Mouse (Mus musculus) C2C12 (cell line): ENCODE data around the gene Atp2a2. TPM values are rescaled to one million over a fixed set of nuclear protein-coding genes. Genes with fewer than 3 reads are reported as not detected.

ENCODE experiments used
- H3K27me3 ChIP-seq: one replicate; pipeline ENCODE4 v1.6.1; 2011; ENCODE audit not compliant: control insufficient read depth, insufficient read depth, insufficient read length
- H3K36me3 ChIP-seq: one replicate; pipeline ENCODE4 v1.6.1; 2011; ENCODE audit not compliant: control insufficient read depth, insufficient read depth
- H3K4me3 ChIP-seq: one replicate; pipeline ENCODE4 v1.5.1; 2011; ENCODE audit warnings: mild to moderate bottlenecking, control low read depth; ENCODE audit not compliant: poor library complexity, insufficient read depth, severe bottlenecking
- H3K79me2 ChIP-seq: one replicate; pipeline ENCODE4 v1.6.1; 2011; ENCODE audit not compliant: control insufficient read depth, insufficient read depth
- H3K79me3 ChIP-seq: one replicate; pipeline ENCODE4 v1.6.1; 2011; ENCODE audit warnings: low read depth, control low read depth
- H3ac ChIP-seq: one replicate; pipeline ENCODE3; 2011; ENCODE audit warnings: low read depth; ENCODE audit not compliant: control insufficient read depth, insufficient read length
- CEBPB ChIP-seq: IDR thresholded peaks from one replicate; pipeline ENCODE4 v1.6.1; 2011; ENCODE audit warnings: low read depth, mild to moderate bottlenecking, control low read depth, moderate library complexity
- CTCF ChIP-seq: IDR thresholded peaks from one replicate; pipeline ENCODE4 v1.5.1; 2011; ENCODE audit not compliant: control insufficient read depth, insufficient read depth, insufficient read length
- FOSL1 ChIP-seq: IDR thresholded peaks from one replicate; pipeline ENCODE4 v1.8.0; 2011; ENCODE audit warnings: mild to moderate bottlenecking, low read length; ENCODE audit not compliant: poor library complexity, insufficient read depth, severe bottlenecking
- MAX ChIP-seq: IDR thresholded peaks from one replicate; pipeline ENCODE4 v1.6.1; 2011; ENCODE audit warnings: mild to moderate bottlenecking, control low read depth
- MYOD1 ChIP-seq: IDR thresholded peaks from one replicate; pipeline ENCODE4 v1.6.1; 2011; ENCODE audit warnings: low read depth; ENCODE audit not compliant: control insufficient read depth, insufficient read length
- MYOG ChIP-seq: IDR thresholded peaks from one replicate; pipeline ENCODE4 v1.6.1; 2011; ENCODE audit not compliant: control insufficient read depth, insufficient read length; ENCODE audit errors: extremely low read depth
- USF1 ChIP-seq: IDR thresholded peaks from one replicate; pipeline ENCODE4 v1.6.1; 2011; ENCODE audit warnings: low read depth, mild to moderate bottlenecking, control low read depth, moderate library complexity
- polyA plus RNA-seq: library from polyadenylated mRNA; unstranded; fragments of >200 nt; fragmentation: generic; extraction: Trizol; gene quantifications from one replicate; pipeline ENCODE4 v1.2.1, GENCODE M21; 2012; ENCODE audit warnings: missing spikeins

The Atp2a2 gene
- polyA plus RNA-seq, 1 experiment = 101 TPM

GRCm38 (mm10) chr5:122500141-122500540 is 1.9 kb downstream of the Atp2a2 start:
- Histone ChIP-seq H3K4me3 (peak overlapping the region; percentile 79), H3K79me3 (peaks cover 60% of the 10 kb centered on the region), H3K27me3 (no peaks in the 10 kb centered on the region), H3ac (peak overlapping the region; percentile 40), H3K79me2 (peaks cover 67% of the 10 kb centered on the region), H3K36me3 (peaks cover 52% of the 10 kb centered on the region)
- no peak for TF ChIP-seq USF1
- TF ChIP-seq CTCF = no peak

- TF ChIP-seq CTCF (no peak), USF1 (no peak), MYOG (no peak), CEBPB (no peak), FOSL1 (no peak), MYOD1 (no peak), MAX (no peak)
- H3K79me2 ChIP-seq = peaks cover 88% of the 10 kb centered on the region
- no peak overlapping the region for H3K4me3 ChIP-seq
- no peak overlapping the region for H3ac ChIP-seq
- no peaks in the 10 kb centered on the region for H3K27me3 ChIP-seq
- H3K36me3 ChIP-seq = peaks cover 71% of the 10 kb centered on the region
- H3K79me3 ChIP-seq = peaks cover 80% of the 10 kb centered on the region
These were observed 4.0 kb downstream of the Atp2a2 start for GRCm38 (mm10) chr5:122498046-122498445.

- TF ChIP-seq USF1 (no peak), FOSL1 (no peak), MYOD1 (no peak), MAX (no peak), CTCF (no peak), MYOG (no peak), CEBPB (no peak)
- peaks cover 78% of the 10 kb centered on the region for H3K36me3 ChIP-seq
These were observed 5.0 kb downstream of the Atp2a2 start for GRCm38 (mm10) chr5:122496990-122497389.

GRCm38 (mm10) chr5:122494449-122494848 is 7.6 kb downstream of the Atp2a2 start:
- peaks cover 90% of the 10 kb centered on the region for H3K36me3 ChIP-seq
- no peaks in the 10 kb centered on the region for H3K27me3 ChIP-seq
- H3K79me2 ChIP-seq = peaks cover 84% of the 10 kb centered on the region
- no peak overlapping the region for H3K4me3 ChIP-seq
- peaks cover 72% of the 10 kb centered on the region for H3K79me3 ChIP-seq
- no peak overlapping the region for H3ac ChIP-seq
- no peak for TF ChIP-seq CTCF

More at GRCm38 (mm10) chr5:122496990-122497389, 5.0 kb downstream of the Atp2a2 start:
- no peaks in the 10 kb centered on the region for H3K27me3 ChIP-seq
- peaks cover 98% of the 10 kb centered on the region for H3K79me2 ChIP-seq
- H3K4me3 ChIP-seq = no peak overlapping the region
- H3ac ChIP-seq = no peak overlapping the region
- peaks cover 86% of the 10 kb centered on the region for H3K79me3 ChIP-seq

GRCm38 (mm10) chr5:122493035-122493434 is 9.0 kb downstream of the Atp2a2 start:
- Histone ChIP-seq H3ac (no peak overlapping the region), H3K27me3 (no peaks in the 10 kb centered on the region), H3K79me3 (peaks cover 61% of the 10 kb centered on the region), H3K36me3 (peaks cover 87% of the 10 kb centered on the region), H3K4me3 (no peak overlapping the region), H3K79me2 (peaks cover 79% of the 10 kb centered on the region)
- TF ChIP-seq MYOD1 = no peak
- TF ChIP-seq CTCF = no peak
- no peak for TF ChIP-seq MYOG
- TF ChIP-seq MAX = no peak
- no peak for TF ChIP-seq USF1
- no peak for TF ChIP-seq FOSL1
- TF ChIP-seq CEBPB = no peak

GRCm38 (mm10) chr5:122491385-122491784 is 10.6 kb downstream of the Atp2a2 start:
- H3K36me3 ChIP-seq = peaks cover 85% of the 10 kb centered on the region
- no peak for TF ChIP-seq CTCF
- no peak for TF ChIP-seq CEBPB
- TF ChIP-seq MAX = no peak
- no peak for TF ChIP-seq MYOD1
- TF ChIP-seq MYOG = no peak
- TF ChIP-seq FOSL1 = no peak
- TF ChIP-seq USF1 = no peak

More at GRCm38 (mm10) chr5:122491385-122491784, 10.6 kb downstream of the Atp2a2 start:
- H3K79me3 ChIP-seq = peaks cover 44% of the 10 kb centered on the region
- H3K27me3 ChIP-seq = no peaks in the 10 kb centered on the region
- H3K79me2 ChIP-seq = peaks cover 78% of the 10 kb centered on the region
- no peak overlapping the region for H3K4me3 ChIP-seq
- no peak overlapping the region for H3ac ChIP-seq
